Mouse (Mus musculus): ENCODE data around the gene Cnpy3.
A peak's percentile ranks its signal among the peaks of the same experiment; 100 is the strongest.

Gene Cnpy3

DNA sequence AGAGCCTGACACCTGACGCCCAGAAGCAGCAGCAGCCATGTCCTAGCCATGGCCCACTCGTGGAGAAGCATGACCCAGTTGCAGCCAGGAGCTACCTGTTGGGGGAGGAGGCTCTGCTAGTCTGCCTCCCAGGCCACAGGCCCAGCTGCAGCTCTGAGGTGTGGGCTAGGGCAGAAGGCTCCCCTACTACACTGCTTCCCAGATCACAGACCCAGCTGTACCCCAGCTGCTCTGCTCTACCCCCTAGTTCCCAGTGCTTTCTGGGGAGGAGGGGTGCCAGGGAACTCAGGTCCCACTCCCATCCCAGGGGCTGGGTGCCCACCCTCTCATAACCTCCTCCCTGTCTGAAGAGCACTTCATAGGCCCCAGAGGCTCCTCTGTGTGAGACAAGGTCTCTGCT lies 11.5 kb upstream of the Cnpy3 start, which contains the start of gene Ptcra:
Gene Ptcra (minus strand): TSS at position 169 of the 400 bp plus-strand sequence.
- no peak for DNase-seq

DNA sequence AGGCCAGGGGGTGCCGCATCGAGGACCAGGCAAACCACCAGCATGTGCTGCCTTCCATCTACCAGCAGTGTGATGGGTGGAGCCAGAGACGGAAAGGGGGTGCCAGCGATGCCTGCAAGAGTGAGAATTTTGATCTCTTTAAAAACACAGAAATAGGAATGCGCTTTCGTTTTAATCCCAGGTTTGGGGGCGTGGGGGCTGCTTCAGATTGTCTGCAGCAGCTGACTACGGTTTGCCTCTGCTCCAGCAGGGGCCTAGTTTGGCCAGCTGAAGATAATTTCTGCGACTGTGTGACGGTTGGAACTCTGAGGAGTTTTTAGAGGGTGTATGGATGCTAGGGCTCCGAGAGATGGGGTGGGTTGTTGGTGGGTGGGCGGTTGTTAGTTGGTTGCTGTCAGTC lies 6.7 kb upstream of the Cnpy3 start:
- DNase-seq, result no peak

DNA sequence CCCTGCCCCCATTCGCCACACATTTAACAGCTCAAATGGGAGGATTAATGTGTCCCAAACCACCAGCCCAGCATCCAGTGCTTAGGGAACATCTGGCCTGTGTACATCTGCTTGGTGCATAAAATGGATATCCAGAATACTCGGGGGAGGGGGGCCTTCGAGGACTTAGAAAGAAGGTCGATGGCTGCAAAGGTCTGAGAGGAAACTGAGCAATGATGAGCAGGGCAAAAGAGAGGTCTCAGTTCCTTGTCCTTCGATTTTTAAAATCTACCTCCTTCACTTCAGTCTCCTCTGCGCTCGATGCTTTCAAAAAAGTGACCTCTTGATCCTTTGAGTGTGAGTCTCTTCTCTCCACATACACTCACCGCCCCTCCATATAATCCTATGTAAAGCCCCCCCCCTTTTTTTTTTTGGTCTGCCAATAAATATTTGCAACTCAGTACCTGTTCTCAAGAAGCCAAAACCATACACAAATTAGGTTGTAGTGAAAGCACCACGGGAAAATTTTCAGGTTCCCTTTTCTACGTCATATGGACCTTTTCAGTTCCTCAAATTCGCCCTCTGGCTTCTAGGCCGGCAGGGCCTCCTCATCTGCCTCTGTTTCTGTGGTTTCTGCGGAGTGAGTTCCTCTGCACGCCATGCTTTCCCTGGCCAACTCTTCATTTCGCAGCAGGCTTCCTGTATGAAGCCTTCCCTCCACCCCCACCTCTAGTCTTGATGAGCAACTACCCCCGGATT lies 789 bp downstream of the Cnpy3 start:
- DNase-seq, result no peak

DNA sequence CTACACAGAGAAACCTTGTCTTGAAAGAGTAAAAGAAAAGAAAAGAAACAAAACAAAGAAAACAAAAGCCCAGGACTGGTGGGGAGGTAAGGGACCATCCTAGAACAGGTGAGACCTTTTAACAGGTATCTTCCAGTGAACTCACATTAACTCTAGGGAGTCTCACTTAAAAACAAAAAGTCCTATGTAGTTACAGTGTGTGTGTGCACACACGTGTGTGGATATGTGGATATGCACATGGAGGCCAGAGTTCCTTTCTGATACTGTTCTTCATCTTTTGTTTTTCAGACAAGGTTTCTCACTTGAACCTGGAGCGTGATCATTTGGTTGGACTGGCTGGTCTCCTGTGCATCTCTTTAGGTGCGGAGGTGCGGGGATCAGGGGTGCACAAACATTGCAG lies 1.4 kb downstream of the Cnpy3 start:
- DNase-seq, result no peak

DNA sequence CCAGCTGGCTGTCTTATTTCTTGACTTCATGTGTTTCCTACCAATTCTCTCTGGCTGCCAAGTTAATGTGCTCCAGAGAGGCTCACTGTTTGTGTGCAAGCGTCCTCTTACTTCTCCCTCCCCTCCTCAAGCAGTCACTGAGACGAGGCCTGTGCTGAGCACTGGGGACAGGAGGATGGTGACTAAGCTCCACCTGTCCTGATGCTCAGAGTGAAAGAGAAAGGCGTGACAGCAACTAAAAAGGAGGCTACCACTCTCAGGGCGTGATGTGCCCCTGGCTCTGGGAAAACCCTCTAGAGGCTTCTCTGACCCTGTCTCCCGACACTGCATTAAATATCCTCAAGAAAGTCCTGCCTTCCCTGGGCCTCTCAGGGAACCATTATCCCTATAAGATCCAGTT lies 2.7 kb downstream of the Cnpy3 start:
- no peak for DNase-seq

DNA sequence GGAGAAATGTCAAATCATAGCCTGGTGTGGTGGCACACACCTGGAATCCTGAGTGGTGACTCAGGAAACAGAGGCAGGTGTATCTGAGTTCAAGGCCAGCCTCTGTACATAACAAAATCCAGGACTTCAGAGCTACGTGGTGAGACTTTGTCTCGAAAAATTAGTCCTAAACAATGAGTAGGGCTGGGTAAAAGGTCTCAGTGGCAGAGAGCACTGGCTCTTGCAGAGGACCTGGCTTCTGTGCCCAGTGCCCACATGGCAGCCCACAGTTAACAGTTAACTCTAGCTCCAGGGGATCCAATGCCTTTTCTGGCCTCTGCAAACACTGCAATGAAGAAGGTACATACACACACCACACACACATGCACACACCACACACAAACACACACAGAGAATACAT lies 4.2 kb downstream of the Cnpy3 start:
- no peak for DNase-seq

DNA sequence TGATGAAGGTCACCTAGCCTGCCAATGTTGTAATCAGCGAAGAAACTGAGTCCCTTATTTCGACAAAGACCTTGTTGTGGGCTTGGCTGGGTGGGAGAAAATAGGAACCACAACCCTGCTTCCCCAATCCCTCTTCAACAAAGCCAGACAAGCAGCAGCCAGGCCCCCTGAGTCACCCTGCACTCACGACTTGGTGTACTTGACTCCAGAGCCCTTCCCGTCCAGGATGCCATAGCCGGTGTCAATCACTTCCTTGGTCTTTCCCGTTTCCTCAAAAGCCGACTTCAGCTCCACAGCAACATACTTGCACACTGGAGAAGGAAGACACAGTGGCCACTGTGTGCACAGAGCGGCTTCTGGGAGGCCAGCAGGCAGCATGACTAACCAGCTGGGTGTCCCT lies 4.8 kb downstream of the Cnpy3 start:
- DNase-seq, result no peak

DNA sequence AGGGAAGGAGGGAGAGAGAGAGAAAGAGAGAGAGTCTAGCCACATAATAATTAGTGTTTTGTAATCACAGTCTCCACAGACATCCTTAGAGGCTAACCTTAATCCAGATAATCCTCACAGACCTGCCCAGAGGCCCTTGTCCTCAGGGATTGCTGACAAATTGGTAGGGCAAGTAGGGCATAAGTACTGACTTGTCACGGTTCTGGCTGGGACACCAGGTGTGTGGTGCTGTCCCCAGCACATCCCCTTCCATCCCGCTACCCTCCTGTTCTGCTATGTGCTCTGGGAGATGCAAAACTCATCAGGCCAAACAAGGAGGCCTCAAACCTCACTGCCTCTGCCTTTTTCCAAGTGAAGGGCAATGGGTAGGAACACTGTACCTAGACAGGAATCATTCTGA lies 6.5 kb downstream of the Cnpy3 start:
- no peak for DNase-seq

DNA sequence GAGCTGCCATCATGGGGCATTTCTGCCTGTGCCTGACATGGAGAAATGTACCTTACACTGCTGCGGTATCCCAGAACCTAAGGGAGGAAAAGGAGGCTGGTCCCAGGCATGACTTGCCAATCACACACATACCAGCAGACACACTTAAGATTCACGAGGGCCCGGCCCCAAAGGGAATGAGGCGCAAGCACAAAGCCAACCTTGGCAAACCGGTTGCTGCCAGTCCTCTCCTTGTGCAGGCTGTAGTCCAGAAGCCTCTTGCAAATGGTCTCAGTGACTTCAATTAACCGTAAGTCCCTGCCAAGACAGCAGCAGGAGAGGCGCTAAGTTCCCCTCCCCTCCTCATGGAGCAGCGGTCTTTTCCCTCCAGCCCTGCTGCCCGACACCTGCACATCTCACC lies 9.0 kb downstream of the Cnpy3 start:
- no peak for DNase-seq

DNA sequence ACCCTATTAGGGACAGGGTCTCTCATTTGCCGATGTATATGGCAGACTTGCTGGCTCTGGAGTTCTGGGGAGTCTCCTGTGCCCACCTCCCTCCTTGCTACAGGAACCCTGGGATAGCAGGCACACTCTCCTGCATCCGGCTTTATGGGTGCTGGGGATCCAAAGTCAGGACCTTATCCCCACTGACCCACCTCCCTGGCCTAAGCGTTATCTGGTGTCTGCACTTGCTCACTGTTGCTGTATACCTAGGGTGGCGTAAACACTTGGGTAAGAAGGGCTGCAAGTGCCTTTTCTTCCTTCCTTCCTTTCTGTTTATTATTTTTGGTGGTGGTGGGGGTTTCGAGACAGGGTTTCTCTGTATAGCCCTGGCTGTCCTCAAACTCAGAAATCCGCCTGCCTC lies 10.7 kb downstream of the Cnpy3 start:
- DNase-seq, result no peak

DNA sequence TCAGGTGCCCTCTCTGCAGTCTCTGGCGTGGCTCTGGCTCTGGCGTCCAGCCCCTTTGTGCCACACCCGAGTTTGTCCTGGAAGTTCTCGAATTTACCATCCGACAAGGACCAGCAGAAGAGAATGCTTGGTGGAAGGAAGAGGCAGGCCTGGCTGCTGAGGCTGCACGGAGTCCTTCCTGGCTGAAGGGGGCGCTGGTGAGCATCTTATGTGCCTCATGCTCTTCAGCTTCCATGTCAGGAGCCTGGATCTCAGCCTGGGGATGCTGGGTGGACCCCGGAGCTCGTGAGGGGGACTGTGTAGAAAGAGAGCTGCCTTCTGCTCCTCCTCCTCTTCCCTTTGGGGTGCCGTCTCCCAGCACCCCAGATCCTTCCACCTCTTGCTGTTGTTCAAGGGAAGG lies 15.9 kb downstream of the Cnpy3 start:
- DNase-seq, result peak; percentile 42

DNA sequence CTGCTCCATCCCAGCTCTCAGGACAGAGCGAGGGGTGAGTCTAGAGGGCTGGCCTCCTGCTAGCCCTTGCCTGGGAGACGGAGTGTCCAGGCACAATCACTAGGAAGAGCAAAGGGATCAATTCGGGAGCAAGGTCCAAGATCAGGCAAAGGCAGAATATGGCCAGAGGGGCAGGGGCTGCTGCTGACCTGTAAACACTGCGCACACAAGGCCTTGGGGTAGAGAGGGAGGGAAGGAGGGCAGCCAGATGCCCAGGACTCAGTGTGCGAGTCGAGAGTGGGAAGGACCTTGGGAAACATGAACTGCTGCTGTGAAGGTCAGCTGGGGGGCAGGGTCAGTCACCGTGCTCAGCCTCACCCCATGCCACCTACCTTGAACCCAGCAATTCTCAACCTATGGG lies 16.7 kb downstream of the Cnpy3 start:
- no peak for DNase-seq

DNA sequence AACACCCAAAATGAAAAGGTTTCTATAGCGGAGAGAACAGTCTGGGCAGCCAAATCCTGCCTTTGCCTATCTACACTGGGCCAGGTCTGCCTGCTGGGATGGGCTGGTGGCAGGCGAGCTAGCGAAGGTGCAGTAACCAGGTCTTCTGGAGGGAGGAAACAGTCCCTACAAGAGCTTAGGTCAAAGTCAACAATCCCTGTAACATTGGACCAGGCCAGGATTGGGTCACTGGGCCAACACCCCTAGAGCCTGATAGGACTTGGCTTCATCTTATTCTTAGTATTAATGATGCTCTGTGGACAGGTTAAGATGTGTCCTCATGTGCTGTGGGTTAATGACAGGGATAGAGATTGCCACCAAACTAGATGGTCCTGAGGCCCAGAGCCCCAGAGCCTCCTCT lies 18.0 kb downstream of the Cnpy3 start:
- DNase-seq, result no peak

DNA sequence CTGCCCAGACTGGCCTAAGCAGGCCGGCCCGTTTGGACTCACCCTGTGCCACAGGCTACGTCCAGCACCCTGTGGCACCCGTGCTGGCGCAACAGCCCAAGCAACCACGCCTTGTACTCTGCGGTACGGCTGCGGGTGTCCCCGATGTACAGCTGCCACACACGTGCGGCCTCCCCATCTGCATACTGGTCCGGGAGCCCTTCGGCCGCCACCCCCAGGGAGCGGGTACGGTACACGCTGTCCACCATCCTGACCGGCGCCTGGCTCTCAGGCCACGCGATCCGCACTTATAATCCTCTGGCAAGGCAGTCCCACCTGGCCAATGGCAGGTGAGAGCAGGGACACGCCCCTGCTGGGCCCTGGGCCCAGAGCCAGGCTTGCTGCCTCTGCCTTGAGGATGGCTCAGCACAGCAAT lies 23.1 kb downstream of the Cnpy3 start, which contains the start of gene Gnmt:
Gene Gnmt (minus strand): TSS at position 265 of the 415 bp plus-strand sequence.
- DNase-seq, result no peak

DNA sequence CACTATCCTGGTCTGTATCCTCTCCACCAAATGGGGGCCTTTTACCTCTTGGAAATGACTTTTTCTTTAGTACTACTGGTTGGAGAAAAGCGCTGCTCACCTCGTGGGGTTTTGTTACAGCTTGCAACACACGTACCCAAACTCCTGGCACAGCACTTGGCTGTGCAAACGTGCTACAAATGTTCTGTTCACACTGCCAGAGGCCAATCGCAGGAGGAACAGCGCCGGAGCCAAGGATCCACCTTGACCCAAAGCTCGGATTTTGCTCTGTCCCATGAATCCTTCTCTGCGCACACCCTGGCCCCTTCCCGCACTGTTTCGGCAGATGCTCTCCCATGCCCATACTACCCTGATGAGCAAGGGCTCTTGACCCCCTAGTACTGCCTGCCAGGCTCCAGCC lies 23.5 kb downstream of the Cnpy3 start:
- no peak for DNase-seq

DNA sequence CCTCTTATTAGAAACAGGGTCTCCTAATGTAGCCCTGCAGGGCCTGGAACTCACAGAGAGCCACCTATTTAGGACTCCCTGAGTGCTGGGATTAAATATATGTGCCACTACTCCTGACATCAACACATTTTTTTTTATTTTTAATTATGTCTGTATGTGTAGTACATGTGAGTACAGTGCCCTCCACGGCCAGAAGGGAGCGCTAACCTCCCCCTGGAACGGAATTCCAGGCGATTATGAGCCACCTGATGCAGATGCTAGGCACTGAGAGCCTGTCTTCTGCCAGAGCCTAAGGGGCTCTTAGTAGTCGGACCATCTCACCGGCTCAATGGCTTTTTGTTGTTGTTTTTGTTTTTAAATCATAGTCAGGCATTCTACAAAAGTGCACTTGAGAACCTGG lies 24.0 kb downstream of the Cnpy3 start:
- no peak for DNase-seq

DNA sequence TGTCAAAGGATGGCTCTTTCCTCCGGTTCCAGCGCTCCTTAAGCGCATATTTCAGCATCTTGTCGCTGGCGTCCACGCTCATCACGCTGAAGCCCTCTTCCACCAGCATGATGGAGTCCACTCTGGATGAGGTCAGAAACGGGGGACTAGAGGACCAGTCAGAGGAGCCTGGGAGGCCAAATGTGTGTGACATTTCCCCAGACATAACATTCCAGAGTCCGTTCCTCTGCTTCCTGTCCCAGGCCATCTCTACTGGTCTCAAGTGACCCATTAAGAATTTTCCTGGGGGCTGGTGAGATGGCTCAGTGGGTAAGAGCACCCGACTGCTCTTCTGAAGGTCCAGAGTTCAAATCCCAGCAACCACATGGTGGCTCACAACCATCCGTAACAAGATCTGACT lies 24.7 kb downstream of the Cnpy3 start:
- DNase-seq, result no peak

DNA sequence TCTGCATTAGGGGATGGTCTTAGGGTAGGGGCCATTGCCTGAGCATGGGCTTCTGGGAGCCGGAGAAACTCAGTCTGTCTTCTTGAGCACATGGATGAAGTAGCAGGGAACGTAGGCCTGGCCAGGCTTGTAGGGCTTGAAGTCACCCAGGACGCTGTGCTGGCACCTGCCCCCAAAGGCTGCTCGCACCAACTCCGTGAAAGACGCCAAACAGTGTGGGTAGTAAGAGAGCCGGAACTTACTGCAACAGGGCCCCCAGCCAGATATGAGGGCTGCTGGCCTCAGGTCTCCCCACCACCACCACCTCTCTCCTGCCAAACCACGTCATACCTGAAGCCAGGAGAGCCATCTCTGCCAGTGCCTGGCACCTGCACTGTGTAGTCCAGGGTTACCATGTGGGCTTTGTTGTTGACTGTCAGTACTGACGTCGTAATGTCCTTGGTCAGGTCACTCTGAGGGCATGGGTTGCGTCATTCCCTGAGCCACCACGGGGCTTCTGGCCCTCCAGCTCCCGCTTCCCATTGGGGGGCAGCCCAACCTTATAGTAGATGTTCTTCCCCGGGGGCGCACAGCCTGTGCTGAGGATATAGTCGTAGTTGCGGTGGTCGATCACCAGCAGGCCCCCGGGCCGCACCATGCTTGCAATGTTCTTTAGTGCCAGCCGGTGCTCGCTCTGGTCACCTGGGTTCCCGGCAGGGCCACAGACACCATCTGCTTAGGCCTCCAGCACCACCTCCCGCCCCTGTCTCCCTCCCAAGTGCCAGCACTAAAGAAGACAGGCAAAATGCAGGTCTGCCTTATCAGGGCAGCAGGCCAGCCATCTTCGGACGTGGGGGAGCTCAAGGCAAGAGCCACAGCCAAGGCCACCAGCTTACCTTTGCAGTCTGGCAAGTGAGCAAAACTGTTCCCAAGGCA lies 26.0 kb downstream of the Cnpy3 start:
- no peak for DNase-seq

DNA sequence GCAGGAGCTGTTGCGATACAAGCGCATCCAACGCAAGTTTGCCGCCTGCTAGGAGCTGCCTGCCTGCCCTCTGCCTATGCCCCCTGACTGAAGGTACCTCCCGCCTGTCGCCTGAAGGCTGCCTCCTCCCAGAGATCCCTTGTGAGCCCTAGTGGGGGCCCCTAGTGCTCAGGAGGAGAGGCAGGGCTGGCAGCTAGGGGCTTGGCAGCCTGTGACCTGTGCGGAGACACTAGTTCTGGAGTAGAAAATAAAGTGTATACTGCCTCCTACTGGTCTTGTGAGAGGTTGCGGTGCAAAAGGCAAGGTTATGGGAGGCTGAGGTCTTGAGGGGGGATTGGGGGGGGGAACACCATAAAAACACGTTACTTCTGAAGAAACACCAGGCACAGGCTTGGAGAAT lies 26.7 kb downstream of the Cnpy3 start:
- DNase-seq, result no peak

DNA sequence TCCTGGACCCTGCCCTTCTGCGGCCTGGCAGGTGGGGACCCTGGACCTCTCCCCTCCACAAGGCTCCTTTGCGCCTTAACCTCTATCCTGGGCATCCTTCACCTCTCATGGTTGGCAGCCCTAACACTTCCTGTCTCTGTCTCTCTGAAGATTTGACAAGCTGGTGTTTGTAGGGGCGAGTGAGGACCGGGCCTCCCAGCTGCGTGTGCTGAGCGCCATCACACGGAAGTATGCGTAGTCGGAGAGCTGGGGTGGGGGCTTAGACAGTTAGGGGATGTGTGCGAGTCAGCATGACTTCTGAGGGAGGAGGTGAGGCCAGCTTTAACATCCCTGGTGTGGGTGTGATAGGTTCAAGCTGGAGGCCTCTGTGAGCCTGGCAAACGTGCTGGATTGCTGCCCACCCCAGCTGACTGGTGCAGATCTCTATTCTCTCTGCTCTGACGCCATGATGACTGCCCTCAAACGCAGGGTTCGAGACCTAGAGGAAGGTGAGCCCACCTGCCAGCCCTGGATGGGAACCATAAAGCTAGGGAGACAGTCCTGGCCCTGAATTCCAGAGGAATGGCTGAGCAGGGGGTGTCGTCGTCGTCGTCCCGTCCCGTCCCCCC lies 27.4 kb downstream of the Cnpy3 start:
- no peak for DNase-seq

DNA sequence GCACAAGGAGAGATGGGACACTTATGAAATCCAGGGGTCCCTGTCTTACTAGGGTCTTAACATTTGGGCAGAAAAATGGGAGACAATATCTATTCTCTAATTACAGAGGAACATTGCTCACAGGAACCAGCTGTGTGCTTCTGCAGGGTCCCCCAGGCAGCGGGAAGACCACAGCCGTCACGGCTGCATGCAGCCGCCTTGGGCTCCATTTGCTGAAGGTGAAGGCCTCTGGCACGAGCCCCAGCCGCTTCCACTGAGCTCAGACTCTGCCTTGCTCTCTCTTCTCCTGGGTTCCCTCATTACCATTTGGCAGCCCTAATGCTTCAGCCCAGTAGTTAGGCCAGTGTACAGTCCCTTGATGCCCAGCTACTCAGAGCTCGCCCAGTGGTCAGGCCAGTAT lies 30.9 kb downstream of the Cnpy3 start:
- no peak for DNase-seq

DNA sequence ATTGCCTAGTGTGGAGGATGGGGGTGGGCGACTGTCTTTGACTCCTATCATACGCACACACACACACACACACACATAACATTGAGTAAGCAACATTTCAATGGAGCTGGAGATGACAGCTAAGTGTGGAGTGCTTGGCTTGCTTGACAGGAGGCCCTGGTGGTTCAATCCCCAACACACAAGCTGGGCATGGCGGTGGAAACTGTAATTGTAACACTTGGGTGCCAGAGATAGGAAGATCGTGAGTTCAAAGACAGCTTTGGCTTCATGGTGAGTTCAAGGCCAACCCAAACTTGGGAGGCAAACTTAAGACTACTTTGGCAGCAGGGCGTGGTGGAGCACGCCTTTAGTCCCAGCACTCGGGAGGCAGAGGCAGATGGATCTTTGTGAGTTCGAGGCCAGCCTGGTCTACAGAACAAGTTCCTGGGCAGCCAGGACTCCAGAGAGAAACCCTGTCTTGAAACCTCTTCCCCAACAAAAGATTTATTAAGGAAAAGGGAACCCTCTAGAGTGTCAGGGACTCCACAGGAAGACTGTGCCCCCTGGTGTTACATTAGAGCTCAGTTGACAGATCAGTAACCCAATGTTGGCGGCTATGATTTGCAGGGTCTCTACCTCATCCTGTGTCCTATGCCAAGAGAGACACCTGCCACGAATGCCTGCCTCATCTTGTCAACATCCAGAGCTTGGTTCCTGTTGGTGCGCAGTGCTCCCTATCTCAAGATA lies 37.1 kb downstream of the Cnpy3 start:
- DNase-seq, result no peak

DNA sequence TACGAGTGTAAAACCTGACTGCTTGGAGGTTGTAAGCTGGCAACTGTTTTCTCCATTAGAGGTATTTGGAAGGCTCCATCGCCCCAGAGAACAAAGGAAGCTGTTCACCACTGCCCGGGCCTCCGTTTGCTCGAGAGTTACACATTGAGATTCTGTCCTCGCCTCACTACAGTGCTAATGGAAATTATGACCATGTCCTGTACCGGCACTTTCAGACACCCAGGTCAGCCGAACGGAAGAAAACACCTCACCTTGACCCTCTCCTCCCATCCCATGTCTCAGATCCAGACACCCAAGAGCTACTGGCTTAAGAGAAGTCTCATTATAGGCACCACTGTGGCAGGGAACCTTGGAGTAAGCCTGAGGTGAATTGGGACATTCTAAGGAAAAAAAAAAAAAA lies 38.2 kb downstream of the Cnpy3 start:
- DNase-seq, result no peak
